Mouse (Mus musculus): ENCODE measurements around the gene Mis18bp1. TPM values are rescaled to one million over a fixed set of nuclear protein-coding genes. Genes with fewer than 3 reads are reported as not detected.
A peak's percentile ranks its signal among the peaks of the same experiment; 100 is the strongest.
"Not testable (repeated sequence)": the region's sequence is repeated elsewhere in the genome, so short reads cannot be mapped to it uniquely, and the experiment has no call there.

Mis18bp1 gene
- polyA plus RNA-seq, 2 experiments: 14.7 to 36.4 TPM

DNA sequence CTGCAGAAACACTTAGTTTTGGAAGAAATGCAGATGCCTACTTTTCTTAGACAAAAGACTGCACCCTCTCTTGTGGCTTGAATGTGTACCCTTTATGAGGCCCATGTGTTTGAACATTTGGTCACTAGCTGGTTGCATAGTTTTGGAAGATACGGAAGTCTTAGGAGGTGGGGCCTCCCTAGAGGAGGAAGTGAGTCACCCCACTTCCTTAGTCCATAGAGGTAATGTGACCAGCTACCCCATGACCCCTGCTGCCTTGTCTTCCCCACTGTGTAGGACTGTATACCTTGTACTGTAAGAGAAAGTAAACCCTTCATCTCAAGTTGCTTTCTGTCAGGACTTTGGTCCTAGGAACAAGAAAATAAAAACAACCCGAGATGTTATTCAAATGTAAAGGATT lies 16.8 kb upstream of the Mis18bp1 start:
- no peak for TF ChIP-seq EP300 (IDR thresholded peaks at IDR 0.05; ENCODE audit: low read depth)
- no peak for TF ChIP-seq CTCF (IDR thresholded peaks at IDR 0.05; ENCODE audit: low read depth)
- no peak overlapping the region for H3K9ac ChIP-seq (replicated peaks)
- H3K4me2 ChIP-seq (ENCODE audit: low read depth): no peak overlapping the region
- no peak overlapping the region for H3K4me3 ChIP-seq (ENCODE audit: insufficient read depth in 1 of 2, low read depth in 2 of 2, low read length in 2 of 2)
- ATAC-seq (ENCODE audit: insufficient read depth) (no peak), DNase-seq (ENCODE audit: low read depth in 3 of 3, low spot score in 3 of 3) (no peak)
- H3K4me1 ChIP-seq (replicated peaks; ENCODE audit: control insufficient read depth in 2 of 2, insufficient read depth in 2 of 2, low read length in 1 of 2): no peaks in the 10 kb centered on the region
- no peaks in the 10 kb centered on the region for H3K27me3 ChIP-seq (ENCODE audit: control insufficient read depth, insufficient read depth, low read length)
- no peaks in the 10 kb centered on the region for H3K9me3 ChIP-seq (ENCODE audit: control insufficient read depth, low read length)
- no peak overlapping the region for H3K27ac ChIP-seq
- WGBS (ENCODE audit: insufficient replicate concordance): 41% methylated on average over 2 of the region's 2 CpGs
- H3K36me3 ChIP-seq (replicated peaks; ENCODE audit: control insufficient read depth, insufficient read depth, low read depth): no peaks in the 10 kb centered on the region

- Histone ChIP-seq H3K4me2 (ENCODE audit: low read depth) (no peak overlapping the region), H3K4me1 (replicated peaks; ENCODE audit: control insufficient read depth in 2 of 2, insufficient read depth in 2 of 2, low read length in 1 of 2) (no peaks in the 10 kb centered on the region), H3K9ac (replicated peaks) (no peak overlapping the region), H3K27me3 (ENCODE audit: control insufficient read depth, insufficient read depth, low read length) (no peaks in the 10 kb centered on the region), H3K36me3 (replicated peaks; ENCODE audit: control insufficient read depth, insufficient read depth, low read depth) (no peaks in the 10 kb centered on the region), H3K9me3 (ENCODE audit: control insufficient read depth, low read length) (no peaks in the 10 kb centered on the region), H3K4me3 (ENCODE audit: insufficient read depth in 1 of 2, low read depth in 2 of 2, low read length in 2 of 2) (no peak overlapping the region), H3K27ac (no peak overlapping the region)
- DNase-seq (ENCODE audit: low read depth in 3 of 3, low spot score in 3 of 3) (no peak), ATAC-seq (ENCODE audit: insufficient read depth) (no peak)
- TF ChIP-seq CTCF (IDR thresholded peaks at IDR 0.05; ENCODE audit: low read depth) (no peak), EP300 (IDR thresholded peaks at IDR 0.05; ENCODE audit: low read depth) (no peak)
- 57% methylated on average over 3 of the region's 3 CpGs for WGBS (ENCODE audit: insufficient replicate concordance)
Observed at GRCm38 (mm10) chr12:65187365-65187764, 15.0 kb upstream of the Mis18bp1 start.

- 84% methylated on average over 5 of the region's 5 CpGs for WGBS (ENCODE audit: insufficient replicate concordance)
- H3K9ac ChIP-seq (replicated peaks): peak overlapping the region; percentile 14; the same call in 1 of the 2 replicates
- H3K27ac ChIP-seq: no peak overlapping the region
- peak overlapping the region; percentile 90 for H3K4me2 ChIP-seq (ENCODE audit: low read depth)
- peak overlapping the region; percentile 36 to 98; a peak in 3 of 4 replicates for H3K4me3 ChIP-seq (ENCODE audit: insufficient read depth in 1 of 2, low read depth in 2 of 2, low read length in 2 of 2)
- ATAC-seq (ENCODE audit: insufficient read depth) (no peak), DNase-seq (ENCODE audit: low read depth in 3 of 3, low spot score in 3 of 3) (no peak)
- no peak for TF ChIP-seq EP300 (IDR thresholded peaks at IDR 0.05; ENCODE audit: low read depth)
- no peak for TF ChIP-seq CTCF (IDR thresholded peaks at IDR 0.05; ENCODE audit: low read depth)
- H3K36me3 ChIP-seq (replicated peaks; ENCODE audit: control insufficient read depth, insufficient read depth, low read depth): no peaks in the 10 kb centered on the region; the same call in 1 of the 2 replicates
- no peaks in the 10 kb centered on the region for H3K9me3 ChIP-seq (ENCODE audit: control insufficient read depth, low read length)
- peaks cover 8 to 12% of the 10 kb centered on the region in 2 experiments for H3K4me1 ChIP-seq (replicated peaks; ENCODE audit: control insufficient read depth in 2 of 2, insufficient read depth in 2 of 2, low read length in 1 of 2)
- H3K27me3 ChIP-seq (ENCODE audit: control insufficient read depth, insufficient read depth, low read length): no peaks in the 10 kb centered on the region
Observed at GRCm38 (mm10) chr12:65173736-65174135, 1.3 kb upstream of the Mis18bp1 start.

- WGBS (ENCODE audit: insufficient replicate concordance): 11% methylated on average over 8 of the region's 8 CpGs
- H3K9me3 ChIP-seq (ENCODE audit: control insufficient read depth, low read length); H3K36me3 ChIP-seq (replicated peaks; ENCODE audit: control insufficient read depth, insufficient read depth, low read depth); H3K27me3 ChIP-seq (ENCODE audit: control insufficient read depth, insufficient read depth, low read length): not testable (repeated sequence)
- peak overlapping the region; percentile 93 for H3K27ac ChIP-seq
- peak overlapping the region; percentile 87 for H3K9ac ChIP-seq (replicated peaks)
- peak overlapping the region; percentile 98 for H3K4me3 ChIP-seq (ENCODE audit: insufficient read depth in 1 of 2, low read depth in 2 of 2, low read length in 2 of 2)
- peak; percentile 76 for TF ChIP-seq CTCF (IDR thresholded peaks at IDR 0.05; ENCODE audit: low read depth)
- peak overlapping the region; percentile 90 for H3K4me2 ChIP-seq (ENCODE audit: low read depth)
- DNase-seq (ENCODE audit: low read depth in 3 of 3, low spot score in 3 of 3) (peak in 2 of 3 experiments; percentile 27 to 33), ATAC-seq (ENCODE audit: insufficient read depth) (peak; percentile 58)
- H3K4me1 ChIP-seq (replicated peaks; ENCODE audit: control insufficient read depth in 2 of 2, insufficient read depth in 2 of 2, low read length in 1 of 2): peaks cover 8 to 12% of the 10 kb centered on the region in 2 experiments
Observed at GRCm38 (mm10) chr12:65172959-65173358, 555 bp upstream of the Mis18bp1 start.

DNA sequence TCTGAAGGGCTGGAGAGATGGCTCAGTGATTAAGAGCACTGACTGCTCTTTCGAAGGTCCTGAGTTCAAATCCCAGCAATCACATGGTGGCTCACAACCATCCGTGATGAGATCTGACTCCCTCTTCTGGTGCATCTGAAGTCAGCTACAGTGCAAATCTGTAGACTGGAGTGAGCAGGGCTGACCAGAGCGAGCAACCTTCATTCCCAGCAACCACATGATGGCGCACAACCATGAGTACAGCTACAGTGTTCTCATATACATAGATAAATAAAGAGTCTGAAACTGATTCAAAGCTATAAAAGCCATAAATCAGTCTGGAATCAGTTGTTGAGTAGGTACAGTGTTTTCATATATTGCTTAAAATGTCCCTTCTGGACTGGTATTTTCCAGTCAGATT lies 36.3 kb downstream of the Mis18bp1 start:
- H3K4me1 ChIP-seq (replicated peaks; ENCODE audit: control insufficient read depth in 2 of 2, insufficient read depth in 2 of 2, low read length in 1 of 2); DNase-seq (ENCODE audit: low read depth in 3 of 3, low spot score in 3 of 3); H3K9me3 ChIP-seq (ENCODE audit: control insufficient read depth, low read length); H3K4me3 ChIP-seq (ENCODE audit: insufficient read depth in 1 of 2, low read depth in 2 of 2, low read length in 2 of 2); ATAC-seq (ENCODE audit: insufficient read depth); H3K4me2 ChIP-seq (ENCODE audit: low read depth); H3K27ac ChIP-seq; H3K27me3 ChIP-seq (ENCODE audit: control insufficient read depth, insufficient read depth, low read length); H3K9ac ChIP-seq (replicated peaks): not testable (repeated sequence)
- H3K36me3 ChIP-seq (replicated peaks; ENCODE audit: control insufficient read depth, insufficient read depth, low read depth): peaks cover 48% of the 10 kb centered on the region
- 90% methylated on average over 4 of the region's 4 CpGs for WGBS (ENCODE audit: insufficient replicate concordance)
- TF ChIP-seq CTCF (IDR thresholded peaks at IDR 0.05; ENCODE audit: low read depth): 0 out of 2 replicates have a peak, but pooled peaks have one; percentile 18
